Mouse (Mus musculus) midbrain, embryonic 14.5 days (tissue): Measurements from ENCODE around the gene Gadd45g. TPM values are rescaled to one million over a fixed set of nuclear protein-coding genes. Genes with fewer than 3 reads are reported as not detected.

Experiments used
- ATAC-seq: fragments of 200-750 bp; cut with Nextera tagmentation; 2 replicates; pipeline ENCODE4 v1.8.0; 2017; ENCODE audit warnings: moderate number of reproducible peaks, moderate library complexity; ENCODE audit not compliant: low FRiP score, low TSS enrichment
- DNase-seq: peaks from one replicate; pipeline ENCODE4 v3.0.0-alpha.2; 2015
- H3K27ac ChIP-seq: fragments of 300-500 bp; sonication (generic); replicated peaks from 2 replicates; pipeline ENCODE4 v1.5.1; 2014; ENCODE audit warnings: mild to moderate bottlenecking, low read depth, low read length, moderate library complexity
- H3K27me3 ChIP-seq: fragments of 300-500 bp; sonication (generic); 2 replicates; pipeline ENCODE4 v1.6.1; 2014; ENCODE audit warnings: low read length, control low read depth, mixed read lengths; ENCODE audit not compliant: control insufficient read depth, insufficient read depth
- H3K36me3 ChIP-seq: fragments of 300-500 bp; sonication (generic); 2 replicates; pipeline ENCODE4 v1.6.1; 2014; ENCODE audit warnings: low read length, control low read depth; ENCODE audit not compliant: control insufficient read depth, insufficient read depth
- H3K4me1 ChIP-seq: fragments of 300-500 bp; sonication (generic); 2 replicates; pipeline ENCODE4 v1.6.1; 2014; ENCODE audit warnings: mild to moderate bottlenecking, antibody characterized with exemption, low read length, control low read depth; ENCODE audit not compliant: control insufficient read depth, insufficient read depth
- H3K4me2 ChIP-seq: fragments of 300-500 bp; sonication (generic); 2 replicates; pipeline ENCODE4 v1.6.1; 2014; ENCODE audit warnings: mild to moderate bottlenecking, low read length, moderate library complexity
- H3K4me3 ChIP-seq: fragments of 300-500 bp; sonication (generic); replicated peaks from 2 replicates; pipeline ENCODE4 v1.5.1; 2014; ENCODE audit warnings: low read depth, low read length
- H3K9ac ChIP-seq: fragments of 300-500 bp; sonication (generic); replicated peaks from 2 replicates; pipeline ENCODE4 v1.6.1; 2014; ENCODE audit warnings: mild to moderate bottlenecking, low read length, moderate library complexity
- H3K9me3 ChIP-seq: fragments of 300-500 bp; sonication (generic); 2 replicates; pipeline ENCODE4 v1.6.1; 2016; ENCODE audit warnings: low read length, control low read depth, mixed read lengths; ENCODE audit not compliant: control insufficient read depth
- WGBS: fragments of 180-500 bp; shearing (Covaris S2); extraction: QIAGEN DNeasy Blood & Tissue Kit; methylation state at CpG from one replicate; pipeline ENCODE4 v1.1.7; 2014; 5-methylcytosine and 5-hydroxymethylcytosine counted together
- polyA plus RNA-seq: library from polyadenylated mRNA; unstranded; fragments of >200 nt; fragmentation: Nextera tagmentation; extraction: Ambion mirVana; gene quantifications from 2 replicates; pipeline ENCODE4 v1.2.1, GENCODE M21; 2014

Gadd45g gene
- polyA plus RNA-seq, 1 experiment from 2014 or later = 85.9 TPM

GRCm38 (mm10) chr13:51855584-51855983 is 9.1 kb downstream of the Gadd45g start:
- Histone ChIP-seq H3K36me3 (no peaks in the 10 kb centered on the region), H3K4me3 (no peak overlapping the region), H3K9ac (no peak overlapping the region), H3K4me1 (peaks cover 13% of the 10 kb centered on the region; the same call in 1 of the 2 replicates), H3K27ac (no peak overlapping the region), H3K27me3 (peaks cover 15% of the 10 kb centered on the region; the same call in 1 of the 2 replicates), H3K9me3 (no peaks in the 10 kb centered on the region), H3K4me2 (no peak overlapping the region)
- ATAC-seq (no peak), DNase-seq (no peak)
- 78% methylated on average over 5 of the region's 5 CpGs for WGBS

GRCm38 (mm10) chr13:51857156-51857555 is 10.7 kb downstream of the Gadd45g start:
- DNase-seq (no peak), ATAC-seq (no peak)
- H3K36me3 ChIP-seq = no peaks in the 10 kb centered on the region
- 77% methylated on average over 5 of the region's 5 CpGs for WGBS
- peaks cover 9% of the 10 kb centered on the region; the same call in 1 of the 2 replicates for H3K4me1 ChIP-seq
- H3K27ac ChIP-seq = no peak overlapping the region
- no peak overlapping the region for H3K9ac ChIP-seq
- H3K27me3 ChIP-seq = peaks cover 7% of the 10 kb centered on the region; the same call in 1 of the 2 replicates
- H3K4me3 ChIP-seq = no peak overlapping the region
- no peak overlapping the region for H3K4me2 ChIP-seq
- H3K9me3 ChIP-seq = no peaks in the 10 kb centered on the region

- H3K9me3 ChIP-seq = no peaks in the 10 kb centered on the region
- no peak overlapping the region for H3K27ac ChIP-seq
- no peak overlapping the region for H3K4me3 ChIP-seq
- ATAC-seq = no peak
- WGBS = 61% methylated on average over 4 of the region's 4 CpGs
- 0 out of 2 replicates have a peak, but pooled peaks cover 5% of the 10 kb centered on the region for H3K27me3 ChIP-seq
- H3K36me3 ChIP-seq = no peaks in the 10 kb centered on the region
- no peak overlapping the region for H3K9ac ChIP-seq
- no peak for DNase-seq
- H3K4me1 ChIP-seq = peaks cover 6% of the 10 kb centered on the region; the same call in 1 of the 2 replicates
- H3K4me2 ChIP-seq = no peak overlapping the region
These were observed 12.0 kb downstream of the Gadd45g start for GRCm38 (mm10) chr13:51858475-51858874.

- no peak for DNase-seq
- Histone ChIP-seq H3K27ac (no peak overlapping the region), H3K4me2 (no peak overlapping the region), H3K9me3 (no peaks in the 10 kb centered on the region), H3K4me3 (no peak overlapping the region), H3K4me1 (no peaks in the 10 kb centered on the region), H3K9ac (no peak overlapping the region), H3K27me3 (0 out of 2 replicates have a peak, but pooled peaks cover 5% of the 10 kb centered on the region), H3K36me3 (no peaks in the 10 kb centered on the region)
- no peak for ATAC-seq
- 87% methylated on average over 8 of the region's 8 CpGs for WGBS
These were observed 12.7 kb downstream of the Gadd45g start for GRCm38 (mm10) chr13:51859174-51859573.

GRCm38 (mm10) chr13:51859798-51860197 is 13.3 kb downstream of the Gadd45g start:
- Histone ChIP-seq H3K4me3 (no peak overlapping the region), H3K4me1 (no peaks in the 10 kb centered on the region), H3K4me2 (no peak overlapping the region), H3K27ac (no peak overlapping the region), H3K27me3 (0 out of 2 replicates have a peak, but pooled peaks cover 5% of the 10 kb centered on the region), H3K9me3 (no peaks in the 10 kb centered on the region), H3K9ac (no peak overlapping the region), H3K36me3 (no peaks in the 10 kb centered on the region)
- DNase-seq = no peak
- 73% methylated on average over 3 of the region's 3 CpGs for WGBS
- ATAC-seq = no peak

- H3K27ac ChIP-seq = no peak overlapping the region
- H3K9me3 ChIP-seq = no peaks in the 10 kb centered on the region
- no peak overlapping the region for H3K4me3 ChIP-seq
- DNase-seq (no peak), ATAC-seq (no peak)
- 90% methylated on average over 1 of the region's 1 CpGs for WGBS
- H3K4me2 ChIP-seq = no peak overlapping the region
- H3K9ac ChIP-seq = no peak overlapping the region
- H3K27me3 ChIP-seq = no peaks in the 10 kb centered on the region
- no peaks in the 10 kb centered on the region for H3K36me3 ChIP-seq
- no peaks in the 10 kb centered on the region for H3K4me1 ChIP-seq
These were observed 16.3 kb downstream of the Gadd45g start for GRCm38 (mm10) chr13:51862750-51863149.

GRCm38 (mm10) chr13:51866151-51866659 is 19.7 kb downstream of the Gadd45g start:
- 71% methylated on average over 11 of the region's 11 CpGs for WGBS
- no peak for DNase-seq
- no peak overlapping the region for H3K9ac ChIP-seq

GRCm38 (mm10) chr13:51868491-51869128 is 22.1 kb downstream of the Gadd45g start:
- Histone ChIP-seq H3K4me2 (no peak overlapping the region), H3K27ac (no peak overlapping the region), H3K4me3 (no peak overlapping the region), H3K4me1 (no peaks in the 10 kb centered on the region), H3K36me3 (no peaks in the 10 kb centered on the region), H3K27me3 (no peaks in the 10 kb centered on the region; the same call in 1 of the 2 replicates), H3K9me3 (no peaks in the 10 kb centered on the region), H3K9ac (no peak overlapping the region)
- WGBS = 60% methylated on average over 12 of the region's 12 CpGs
- DNase-seq (no peak), ATAC-seq (no peak)

More at GRCm38 (mm10) chr13:51866151-51866659, 19.7 kb downstream of the Gadd45g start:
- Histone ChIP-seq H3K4me3 (no peak overlapping the region), H3K4me2 (no peak overlapping the region), H3K9me3 (no peaks in the 10 kb centered on the region), H3K27me3 (no peaks in the 10 kb centered on the region; the same call in 1 of the 2 replicates), H3K27ac (no peak overlapping the region), H3K36me3 (no peaks in the 10 kb centered on the region), H3K4me1 (no peaks in the 10 kb centered on the region)
- ATAC-seq = no peak

GRCm38 (mm10) chr13:51869129-51869491 is 22.6 kb downstream of the Gadd45g start:
- Histone ChIP-seq H3K4me1 (no peaks in the 10 kb centered on the region), H3K36me3 (no peaks in the 10 kb centered on the region), H3K4me2 (no peak overlapping the region), H3K27me3 (no peaks in the 10 kb centered on the region; the same call in 1 of the 2 replicates), H3K27ac (no peak overlapping the region), H3K9me3 (no peaks in the 10 kb centered on the region), H3K4me3 (no peak overlapping the region), H3K9ac (no peak overlapping the region)
- DNase-seq = no peak
- 73% methylated on average over 9 of the region's 9 CpGs for WGBS
- ATAC-seq = no peak
